In genomic region chr7:71386050-71386449, GRCm38 (mm10) we compare ENCODE assay signal across 15 mouse cellular contexts. TPM values are rescaled to one million over a fixed set of nuclear protein-coding genes. Genes with fewer than 3 reads are reported as not detected.
DNase-seq lines count a peak whose midpoint lies in the region; ATAC-seq and TF ChIP-seq lines count a peak whose summit lies in the region.
"Had no signal": no experiment of that assay in that cellular context is flagged by ENCODE, and none has a peak within 500 bp of the region (broad histone marks: within the 10 kb centered on the region; RNA-seq: fewer than 3 reads in every experiment).

No protein-coding gene starts in this region.

- 24% methylated on average over 6 of the region's 6 CpGs for WGBS in heart, embryonic 16.5 days
- WGBS in midbrain, embryonic 10.5 days, result 17% methylated on average over 6 of the region's 6 CpGs
- WGBS in midbrain, embryonic 15.5 days, result 17% methylated on average over 6 of the region's 6 CpGs
- 40% methylated on average over 6 of the region's 6 CpGs for WGBS in limb, embryonic 10.5 days

- no peaks in the 10 kb centered on the region for H3K79me2 ChIP-seq in myocyte (ENCODE audit: control insufficient read depth, insufficient read depth)

- H3K27me3 ChIP-seq in heart, embryonic 16.5 days (ENCODE audit: control insufficient read depth, insufficient read depth, low read length), result no peaks in the 10 kb centered on the region
- peaks cover 82% of the 10 kb centered on the region for H3K27me3 ChIP-seq in midbrain, embryonic 10.5 days (ENCODE audit: low read depth, poor library complexity, severe bottlenecking)
- 0 out of 2 replicates have a peak, but pooled peaks cover 12% of the 10 kb centered on the region for H3K27me3 ChIP-seq in midbrain, embryonic 15.5 days (replicated peaks)
- H3K27me3 ChIP-seq in myocyte (ENCODE audit: control insufficient read depth, insufficient read depth, insufficient read length), result no peaks in the 10 kb centered on the region
- 0 out of 2 replicates have a peak, but pooled peaks cover 3% of the 10 kb centered on the region for H3K27me3 ChIP-seq in limb, embryonic 10.5 days (ENCODE audit: low read depth, poor library complexity, severe bottlenecking)

- H3K9ac ChIP-seq in heart, embryonic 16.5 days (ENCODE audit: low read length), result no peak overlapping the region
- H3K9ac ChIP-seq in midbrain, embryonic 15.5 days, result no peak overlapping the region

- intact Hi-C loops in heart, postnatal 14 days (cut with DNase I), result loop anchor here (5.0 to 10.0 kb wide), 2 partner anchors 294 to 1021 kb away; partner anchors contain the start of gene Nr2f2

- ATAC-seq in heart, embryonic 16.5 days (replicated peaks; ENCODE audit: extremely low read depth, insufficient read depth, low FRiP score), result 0 out of 2 replicates have a peak, but pooled peaks have one; percentile 28
- ATAC-seq in midbrain, embryonic 15.5 days (replicated peaks), result no peak

- H3K4me1 ChIP-seq in heart, embryonic 16.5 days (ENCODE audit: control insufficient read depth, insufficient read depth, low read length), result peaks cover 15% of the 10 kb centered on the region
- H3K4me1 ChIP-seq in midbrain, embryonic 10.5 days, result peaks cover 56% of the 10 kb centered on the region
- peaks cover 9% of the 10 kb centered on the region for H3K4me1 ChIP-seq in midbrain, embryonic 15.5 days
- H3K4me1 ChIP-seq in limb, embryonic 10.5 days, result peaks cover 45% of the 10 kb centered on the region

- H3K36me3 ChIP-seq in heart, embryonic 16.5 days (ENCODE audit: control insufficient read depth, insufficient read depth), result no peaks in the 10 kb centered on the region
- no peaks in the 10 kb centered on the region for H3K36me3 ChIP-seq in midbrain, embryonic 10.5 days
- H3K36me3 ChIP-seq in midbrain, embryonic 15.5 days (replicated peaks), result no peaks in the 10 kb centered on the region
- H3K36me3 ChIP-seq in myocyte (ENCODE audit: control insufficient read depth, insufficient read depth), result no peaks in the 10 kb centered on the region
- H3K36me3 ChIP-seq in limb, embryonic 10.5 days, result no peaks in the 10 kb centered on the region

- no peaks in the 10 kb centered on the region for H3K9me3 ChIP-seq in heart, embryonic 16.5 days (replicated peaks; ENCODE audit: control insufficient read depth, low read length)
- H3K9me3 ChIP-seq in midbrain, embryonic 10.5 days (replicated peaks), result no peaks in the 10 kb centered on the region
- no peaks in the 10 kb centered on the region for H3K9me3 ChIP-seq in midbrain, embryonic 15.5 days
- no peaks in the 10 kb centered on the region for H3K9me3 ChIP-seq in limb, embryonic 10.5 days (replicated peaks)

- H3K4me2 ChIP-seq in heart, embryonic 16.5 days (ENCODE audit: low read depth, low read length), result no peak overlapping the region
- H3K4me2 ChIP-seq in midbrain, embryonic 15.5 days, result no peak overlapping the region
- no peak overlapping the region for H3K4me2 ChIP-seq in myocyte (ENCODE audit: low read depth)

- no peak for DNase-seq in heart, postnatal 14 days
- DNase-seq in midbrain, embryonic 10.5 days (ENCODE audit: low spot score), result no peak
- DNase-seq in liver, result peak; percentile 68
- DNase-seq in limb, embryonic 10.5 days (ENCODE audit: low spot score), result no peak
- DNase-seq in urinary bladder, postnatal 10 days (ENCODE audit: low spot score), result no peak
- DNase-seq: cerebellum, postnatal 10 days; heart, postnatal 4 days; layer of hippocampus, adult 9-11 months had no signal

- no peak overlapping the region for H3K4me3 ChIP-seq in heart, embryonic 16.5 days (ENCODE audit: low read length)
- peak overlapping the region; percentile 3; the same call in 1 of the 2 replicates for H3K4me3 ChIP-seq in midbrain, embryonic 10.5 days
- H3K4me3 ChIP-seq in midbrain, embryonic 15.5 days, result no peak overlapping the region
- H3K4me3 ChIP-seq in myocyte, result no peak overlapping the region
- no peak overlapping the region for H3K4me3 ChIP-seq in limb, embryonic 10.5 days

- no peak overlapping the region for H3ac ChIP-seq in myocyte (ENCODE audit: control insufficient read depth, insufficient read length)

- H3K27ac ChIP-seq in heart, embryonic 16.5 days (ENCODE audit: low read length), result no peak overlapping the region
- H3K27ac ChIP-seq in midbrain, embryonic 10.5 days (replicated peaks), result peak overlapping the region; percentile 89
- H3K27ac ChIP-seq in midbrain, embryonic 15.5 days, result no peak overlapping the region
- no peak overlapping the region for H3K27ac ChIP-seq in limb, embryonic 10.5 days

- TF ChIP-seq POLR2A in myocyte (IDR thresholded peaks at IDR 0.05; ENCODE audit: insufficient read length, low read depth), result no peak

TF ChIP-seq in myocyte, 11 proteins besides CTCF, POLR2A, EP300 and RAD21:
- no peak for TF ChIP-seq POLR2AphosphoS2 (IDR thresholded peaks at IDR 0.05; ENCODE audit: insufficient read length, low read depth)
- no peak for TF ChIP-seq MYOD1 (IDR thresholded peaks at IDR 0.05; ENCODE audit: control insufficient read depth in 1 of 3, insufficient read length in 2 of 3, low read depth in 2 of 3)
- no peak for TF ChIP-seq USF1 (IDR thresholded peaks at IDR 0.05; ENCODE audit: low read depth)
- no peak for TF ChIP-seq MAX (IDR thresholded peaks at IDR 0.05; ENCODE audit: low read depth)
- peak in 2 of 3 experiments; percentile 41 to 43 for TF ChIP-seq MYOG (IDR thresholded peaks at IDR 0.05; ENCODE audit: control insufficient read depth in 1 of 3, insufficient read depth in 1 of 3, insufficient read length in 2 of 3, low read depth in 2 of 3)
- TF ChIP-seq E2F4 (IDR thresholded peaks at IDR 0.05; ENCODE audit: insufficient read depth), result no peak

RNA-seq across cellular contexts. Expression of gene Gm10295, which starts 34.8 kb away (rescaled TPM):
- not detected in 2 replicates for polyA plus RNA-seq in heart, embryonic 16.5 days (2015; fragmentation: Nextera tagmentation; extraction: Ambion mirVana)
- total RNA-seq in heart, postnatal 14 days (2021), result not detected
- not detected in 2 replicates for polyA plus RNA-seq in midbrain, embryonic 10.5 days (2016; fragmentation: Nextera tagmentation; extraction: Ambion mirVana)
- not detected in 2 replicates for polyA plus RNA-seq in midbrain, embryonic 15.5 days (2015; fragmentation: Nextera tagmentation; extraction: Ambion mirVana)
- not detected for polyA plus RNA-seq in myocyte (2012; fragmentation: generic; extraction: Trizol)
- polyA plus RNA-seq in limb, embryonic 10.5 days (2016; fragmentation: Nextera tagmentation; extraction: Ambion mirVana), result not detected in 2 replicates
- total RNA-seq: gastrocnemius, adult 18-20 months; heart, postnatal 4 days; monocyte, adult 5-6 weeks had no signal
- polyA plus RNA-seq: limb, embryonic 14.5 days; urinary bladder, adult 2 months had no signal
